Mouse (Mus musculus): ENCODE data around the gene Akap13.

DNA sequence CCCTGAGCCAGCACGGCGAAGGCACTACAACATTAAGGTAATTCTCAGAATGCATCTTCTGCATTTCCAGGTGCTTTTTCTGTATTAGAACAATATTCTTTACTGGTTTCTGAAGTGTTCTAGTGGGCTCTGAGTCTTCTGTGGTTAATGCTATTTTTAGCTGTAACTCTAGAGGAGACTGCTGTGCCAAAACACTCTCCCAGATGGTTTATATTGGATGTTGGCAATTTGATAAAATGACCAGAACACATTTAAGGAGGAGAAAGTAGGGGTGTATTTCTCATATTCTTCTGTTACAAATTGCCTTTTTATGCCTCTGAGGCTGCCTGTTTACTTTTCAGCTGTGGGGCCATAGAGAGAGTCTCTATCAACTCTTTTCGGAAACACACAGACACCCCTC, 94.5 kb downstream of the Akap13 start:
- TF ChIP-seq CTCF (IDR thresholded peaks at IDR 0.05; ENCODE audit: low read depth) (no peak), EP300 (IDR thresholded peaks at IDR 0.05; ENCODE audit: low read depth) (no peak)
